Mouse (Mus musculus) liver, adult 2 months (tissue): ENCODE results near the gene Galnt14. TPM values are rescaled to one million over a fixed set of nuclear protein-coding genes. Genes with fewer than 3 reads are reported as not detected.

Experiments
- DNase-seq: peaks from one replicate; pipeline ENCODE4 v3.0.0-alpha.2; 2011; ENCODE audit warnings: low read depth, low spot score; ENCODE audit errors: extremely low read depth
- H3K27ac ChIP-seq: fragments of 200-500 bp; replicated peaks from 2 replicates; pipeline ENCODE4 v1.5.1; 2012; ENCODE audit warnings: low read depth, mild to moderate bottlenecking, control low read depth, inconsistent platforms, low read length; ENCODE audit not compliant: insufficient read depth
- H3K27me3 ChIP-seq: fragments of 200-500 bp; 2 replicates; pipeline ENCODE4 v1.6.1; 2012; ENCODE audit warnings: mild to moderate bottlenecking, moderate library complexity, low read length, inconsistent platforms; ENCODE audit not compliant: control insufficient read depth, insufficient read depth
- H3K36me3 ChIP-seq: fragments of 200-500 bp; 2 replicates; pipeline ENCODE4 v1.6.1; 2012; ENCODE audit warnings: low read length, inconsistent platforms; ENCODE audit not compliant: control insufficient read depth, insufficient read depth
- H3K4me1 ChIP-seq: fragments of 200-500 bp; 2 replicates; pipeline ENCODE4 v1.6.1; 2011; ENCODE audit warnings: low read length; ENCODE audit not compliant: control insufficient read depth, insufficient read depth
- H3K4me3 ChIP-seq: fragments of 200-500 bp; 2 replicates; pipeline ENCODE4 v1.5.1; 2011; ENCODE audit warnings: low read depth, mild to moderate bottlenecking, control low read depth, low read length, moderate library complexity; ENCODE audit not compliant: insufficient read depth
- H3K79me2 ChIP-seq: fragments of 200-500 bp; 2 replicates; pipeline ENCODE4 v1.6.1; 2012; ENCODE audit warnings: inconsistent platforms, mild to moderate bottlenecking, low read length, moderate library complexity; ENCODE audit not compliant: control insufficient read depth, insufficient read depth
- H3K9ac ChIP-seq: fragments of 200-500 bp; 2 replicates; pipeline ENCODE4 v1.6.1; 2012; ENCODE audit warnings: low read depth, mild to moderate bottlenecking, control low read depth, inconsistent platforms, low read length
- CTCF ChIP-seq: fragments of 200-500 bp; IDR thresholded peaks from 2 replicates; pipeline ENCODE4 v1.5.1; 2011; ENCODE audit warnings: low read depth, low read length, control low read depth
- POLR2A ChIP-seq: fragments of 200-500 bp; IDR thresholded peaks from 2 replicates; pipeline ENCODE4 v1.6.1; 2011; ENCODE audit warnings: low read length, control low read depth; ENCODE audit not compliant: insufficient read depth; ENCODE audit errors: extremely low read depth
- WGBS: fragments of 180-500 bp; shearing (Covaris S2); methylation state at CpG from one replicate; pipeline ENCODE4 v1.1.7; 2018; 5-methylcytosine and 5-hydroxymethylcytosine counted together
- polyA plus RNA-seq: library from polyadenylated mRNA; depleted of rRNA; stranded (reverse); fragments of >200 nt; gene quantifications from 2 replicates; pipeline ENCODE4 v1.2.3, GENCODE M21; 2012
- total RNA-seq: library from RNA; depleted of rRNA; stranded (reverse); fragments of >200 nt; gene quantifications from 2 replicates; pipeline ENCODE4 v1.2.3, GENCODE M21; 2014

The Galnt14 gene
- total and polyA plus RNA-seq, 2 experiments: 0.18 to 0.44 TPM

DNA sequence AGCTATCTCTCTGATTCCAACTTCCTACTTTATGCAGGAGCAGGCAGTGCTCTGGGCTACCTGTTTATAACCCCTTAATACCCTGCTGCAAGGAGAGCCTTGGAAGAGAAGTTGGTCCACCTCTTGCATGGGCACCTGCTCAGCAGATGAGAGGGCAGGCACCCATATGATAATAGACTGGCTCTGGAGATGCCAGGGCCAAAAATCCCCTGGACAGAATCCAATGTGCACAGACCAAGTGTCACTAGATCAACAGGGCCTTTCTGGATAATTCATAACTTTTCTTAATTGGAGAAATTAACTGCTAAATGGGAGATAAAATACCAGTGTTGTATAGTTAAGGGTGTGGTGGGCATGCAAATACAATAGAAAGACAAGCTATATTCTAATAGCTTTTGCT, 6.7 kb downstream of the Galnt14 start:
- H3K36me3 ChIP-seq: no peaks in the 10 kb centered on the region

DNA sequence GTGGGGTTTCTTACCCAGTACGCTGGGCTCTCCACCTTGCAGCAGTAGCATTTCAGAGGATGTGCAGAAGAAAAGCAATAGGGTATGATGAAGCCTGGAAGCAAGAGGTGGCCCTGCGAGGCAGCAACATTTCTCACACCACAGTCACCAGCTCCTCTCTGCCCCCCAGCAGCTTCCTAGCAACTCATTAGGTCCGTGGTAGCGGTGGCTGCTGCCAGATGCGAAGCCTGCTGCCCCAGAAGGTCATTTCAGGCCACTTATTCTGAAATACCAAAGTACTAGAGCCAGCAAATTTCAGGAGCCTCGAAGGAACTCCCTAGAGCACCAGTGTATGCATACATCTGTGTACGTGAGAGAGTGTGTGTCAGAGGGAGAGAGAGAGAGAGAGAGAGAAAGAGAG, 9.2 kb downstream of the Galnt14 start:
- DNase-seq: no peak
- H3K4me1 ChIP-seq: no peaks in the 10 kb centered on the region
- H3K79me2 ChIP-seq: no peaks in the 10 kb centered on the region
- WGBS: 41% methylated on average over 7 of the region's 7 CpGs
- no peak for TF ChIP-seq CTCF
- no peak for TF ChIP-seq POLR2A
- no peaks in the 10 kb centered on the region for H3K27me3 ChIP-seq
- no peak overlapping the region for H3K4me3 ChIP-seq
- H3K9ac ChIP-seq: no peak overlapping the region
- H3K27ac ChIP-seq: no peak overlapping the region
- no peaks in the 10 kb centered on the region for H3K36me3 ChIP-seq

More for the DNA sequence above, 6.7 kb downstream of the Galnt14 start:
- Histone ChIP-seq H3K9ac (no peak overlapping the region), H3K27ac (no peak overlapping the region), H3K4me3 (no peak overlapping the region), H3K27me3 (0 out of 2 replicates have a peak, but pooled peaks cover 2% of the 10 kb centered on the region), H3K79me2 (no peaks in the 10 kb centered on the region), H3K4me1 (no peaks in the 10 kb centered on the region)
- no peak for DNase-seq
- TF ChIP-seq CTCF: no peak
- TF ChIP-seq POLR2A: no peak

DNA sequence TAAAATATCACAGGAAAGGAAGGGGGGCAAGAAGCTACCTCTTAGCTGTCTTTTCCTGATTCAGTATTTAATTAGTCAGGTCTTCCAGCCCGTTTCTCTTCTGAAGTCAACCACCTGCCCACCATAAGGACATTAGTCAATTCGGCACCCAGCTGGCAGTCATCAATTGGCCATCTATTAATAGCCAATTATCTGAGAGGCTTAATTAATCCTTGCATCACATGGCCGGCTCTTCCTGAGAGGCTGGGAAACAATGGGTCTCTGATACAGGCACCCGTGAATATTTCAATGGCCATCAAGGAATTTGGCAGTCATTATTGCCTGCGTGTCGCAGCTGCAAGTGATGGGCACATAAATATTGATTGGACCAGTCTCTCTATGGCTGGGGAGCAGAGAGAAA, 10.4 kb downstream of the Galnt14 start:
- Histone ChIP-seq H3K4me1 (no peaks in the 10 kb centered on the region), H3K27me3 (no peaks in the 10 kb centered on the region), H3K79me2 (no peaks in the 10 kb centered on the region), H3K4me3 (no peak overlapping the region), H3K27ac (no peak overlapping the region), H3K36me3 (no peaks in the 10 kb centered on the region), H3K9ac (no peak overlapping the region)
- DNase-seq: no peak
- TF ChIP-seq POLR2A: no peak
- no peak for TF ChIP-seq CTCF
- 68% methylated on average over 6 of the region's 6 CpGs for WGBS

DNA sequence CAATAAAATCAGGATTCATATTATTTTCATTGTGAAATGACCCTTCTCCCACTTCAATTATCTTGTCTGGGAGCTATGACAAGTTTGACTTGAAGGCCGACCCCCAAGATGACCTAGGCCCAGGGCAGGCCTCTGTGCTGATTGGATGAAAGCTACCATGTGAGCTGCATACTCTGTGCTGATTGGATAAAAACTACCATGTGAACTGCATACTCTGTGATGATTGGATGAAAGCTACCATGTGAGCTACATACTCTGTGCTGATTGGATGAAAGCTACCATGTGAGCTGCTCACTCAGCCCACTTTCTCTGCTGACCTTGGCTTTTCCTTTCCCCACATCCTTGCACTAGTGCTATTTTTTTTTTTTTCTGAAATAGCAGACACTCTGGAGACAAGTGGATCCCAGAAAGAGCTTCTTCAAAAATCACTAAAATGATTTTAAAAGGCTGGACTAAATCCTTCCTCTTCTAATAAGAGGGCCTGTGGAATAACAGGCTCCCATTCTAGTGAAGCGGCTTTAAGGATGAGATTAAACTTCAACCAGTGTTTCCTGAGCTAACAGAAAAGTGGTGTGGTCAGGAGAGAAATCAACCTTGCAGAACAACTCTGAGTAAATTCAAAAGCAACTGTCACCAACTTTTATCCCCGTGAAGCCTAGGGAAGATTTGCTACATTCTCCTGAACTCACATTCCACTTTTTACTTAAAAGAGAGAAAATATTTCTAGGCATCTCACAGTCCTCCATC, 15.9 kb downstream of the Galnt14 start:
- Histone ChIP-seq H3K79me2 (no peaks in the 10 kb centered on the region), H3K27ac (no peak overlapping the region), H3K4me1 (no peaks in the 10 kb centered on the region), H3K27me3 (no peaks in the 10 kb centered on the region), H3K4me3 (no peak overlapping the region), H3K36me3 (no peaks in the 10 kb centered on the region), H3K9ac (no peak overlapping the region)
- WGBS: 58% methylated on average over 3 of the region's 3 CpGs
- no peak for TF ChIP-seq POLR2A
- DNase-seq: no peak

DNA sequence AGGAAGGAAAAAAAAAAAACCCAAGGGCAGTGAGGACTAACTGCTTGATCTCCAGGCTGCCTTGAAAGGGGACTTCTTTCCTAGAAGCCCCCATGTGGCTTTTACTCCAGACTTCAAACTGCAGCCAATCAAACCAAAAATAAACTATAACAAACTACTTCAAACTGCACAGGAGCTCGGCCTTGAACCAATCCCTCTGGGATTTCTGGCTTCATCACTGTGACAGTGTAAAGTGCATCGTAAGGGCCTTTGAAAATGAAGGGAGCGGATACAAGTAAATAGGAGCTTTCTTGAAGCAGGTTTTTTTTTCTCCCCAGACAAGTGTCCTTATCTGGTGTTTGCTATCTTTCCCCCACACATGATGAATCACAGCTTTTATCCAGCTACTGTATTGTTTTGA, 22.0 kb downstream of the Galnt14 start:
- 81% methylated on average over 3 of the region's 3 CpGs for WGBS
- H3K4me3 ChIP-seq: no peak overlapping the region
- H3K4me1 ChIP-seq: no peaks in the 10 kb centered on the region
- TF ChIP-seq POLR2A (no peak), CTCF (no peak)
- no peak overlapping the region for H3K27ac ChIP-seq
- H3K9ac ChIP-seq: no peak overlapping the region
- no peaks in the 10 kb centered on the region for H3K36me3 ChIP-seq
- no peak for DNase-seq
- H3K27me3 ChIP-seq: 0 out of 2 replicates have a peak, but pooled peaks cover 2% of the 10 kb centered on the region
- H3K79me2 ChIP-seq: no peaks in the 10 kb centered on the region

DNA sequence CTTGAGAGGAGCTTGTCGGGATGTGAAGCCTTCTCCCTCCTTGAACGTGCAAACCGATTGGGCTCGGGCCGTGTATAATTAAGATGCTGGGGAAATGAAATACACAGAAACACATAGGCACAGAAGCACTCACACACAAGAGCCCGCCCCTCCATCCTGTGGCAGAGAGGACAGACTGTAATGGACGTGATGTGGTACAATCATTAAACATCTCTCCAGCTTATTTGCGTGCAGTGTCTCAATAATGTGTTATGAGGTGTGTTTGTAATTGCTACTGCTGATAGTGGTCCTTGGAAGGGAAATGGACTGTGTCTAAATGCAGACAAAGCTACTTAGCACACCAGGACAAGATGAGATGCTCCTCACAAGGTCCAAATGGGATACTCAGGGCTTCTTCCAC, 24.0 kb downstream of the Galnt14 start:
- Histone ChIP-seq H3K4me1 (no peaks in the 10 kb centered on the region), H3K79me2 (no peaks in the 10 kb centered on the region), H3K27me3 (0 out of 2 replicates have a peak, but pooled peaks cover 2% of the 10 kb centered on the region), H3K4me3 (no peak overlapping the region), H3K36me3 (no peaks in the 10 kb centered on the region), H3K9ac (no peak overlapping the region), H3K27ac (no peak overlapping the region)
- no peak for DNase-seq
- 83% methylated on average over 8 of the region's 8 CpGs for WGBS
- TF ChIP-seq POLR2A: no peak
- TF ChIP-seq CTCF: no peak
